Mouse (Mus musculus) heart, embryonic 14.5 days (tissue): ENCODE measurements around the gene Gm21663. TPM values are rescaled to one million over a fixed set of nuclear protein-coding genes. Genes with fewer than 3 reads are reported as not detected.
"Not testable (repeated sequence)": the region's sequence is repeated elsewhere in the genome, so short reads cannot be mapped to it uniquely, and the experiment has no call there.

Source experiments
- ATAC-seq: fragments of 200-750 bp; cut with Nextera tagmentation; 2 replicates; pipeline ENCODE4 v1.8.0; 2017; ENCODE audit warnings: low read depth, moderate TSS enrichment; ENCODE audit not compliant: insufficient number of reproducible peaks, insufficient read depth, low FRiP score
- H3K27ac ChIP-seq, 2 experiments: fragments of 200-500 bp in 1 of 2; fragments of 300-500 bp in 1 of 2; sonication (generic) in 1 of 2; replicated peaks in 1 of 2; 2 replicates each; pipeline ENCODE4 v1.5.1; 2012 to 2014; ENCODE audit warnings: low read depth in 2 of 2, low read length in 2 of 2, control low read depth in 1 of 2, mild to moderate bottlenecking in 1 of 2, mixed read lengths in 1 of 2; ENCODE audit not compliant: control insufficient read depth in 1 of 2, insufficient read depth in 1 of 2
- H3K27me3 ChIP-seq: fragments of 300-500 bp; sonication (generic); 2 replicates; pipeline ENCODE4 v1.6.1; 2014; ENCODE audit warnings: mild to moderate bottlenecking, low read length, control low read depth; ENCODE audit not compliant: control insufficient read depth, insufficient read depth
- H3K36me3 ChIP-seq: fragments of 300-500 bp; sonication (generic); 2 replicates; pipeline ENCODE4 v1.6.1; 2014; ENCODE audit warnings: mild to moderate bottlenecking, control low read depth, low read length, mixed read lengths; ENCODE audit not compliant: control insufficient read depth, insufficient read depth
- H3K4me1 ChIP-seq, 2 experiments: fragments of 200-500 bp in 1 of 2; fragments of 300-500 bp in 1 of 2; sonication (generic) in 1 of 2; 2 replicates each; pipeline ENCODE4 v1.6.1; 2012 to 2014; ENCODE audit warnings: low read length in 2 of 2, control low read depth in 1 of 2, mixed read lengths in 1 of 2; ENCODE audit not compliant: control insufficient read depth in 2 of 2, insufficient read depth in 2 of 2
- H3K4me2 ChIP-seq: fragments of 300-500 bp; sonication (generic); 2 replicates; pipeline ENCODE4 v1.6.1; 2014; ENCODE audit warnings: mild to moderate bottlenecking, low read length
- H3K4me3 ChIP-seq, 2 experiments: fragments of 200-500 bp in 1 of 2; fragments of 300-500 bp in 1 of 2; sonication (generic) in 1 of 2; 2 replicates each; pipeline ENCODE4 v1.5.1; 2012 to 2014; ENCODE audit warnings: low read length in 2 of 2, mild to moderate bottlenecking in 2 of 2, control low read depth in 1 of 2, low read depth in 1 of 2, moderate library complexity in 1 of 2; ENCODE audit not compliant: control insufficient read depth in 1 of 2, insufficient read depth in 1 of 2
- H3K9ac ChIP-seq: fragments of 300-500 bp; sonication (generic); 2 replicates; pipeline ENCODE4 v1.6.1; 2014; ENCODE audit warnings: mild to moderate bottlenecking, low read length
- H3K9me3 ChIP-seq: fragments of 300-500 bp; sonication (generic); 2 replicates; pipeline ENCODE4 v1.6.1; 2016; ENCODE audit warnings: low read length, control low read depth; ENCODE audit not compliant: control insufficient read depth
- WGBS: fragments of 180-500 bp; shearing (Covaris S2); extraction: QIAGEN DNeasy Blood & Tissue Kit; methylation state at CpG from one replicate; pipeline ENCODE4 v1.1.7; 2014; 5-methylcytosine and 5-hydroxymethylcytosine counted together
- polyA plus RNA-seq: library from polyadenylated mRNA; unstranded; fragments of >200 nt; fragmentation: Nextera tagmentation; extraction: Ambion mirVana; gene quantifications from 2 replicates; pipeline ENCODE4 v1.2.1, GENCODE M21; 2014

The Gm21663 gene
- polyA plus RNA-seq, result 0.32 and 0.35 TPM in 2 replicates

DNA sequence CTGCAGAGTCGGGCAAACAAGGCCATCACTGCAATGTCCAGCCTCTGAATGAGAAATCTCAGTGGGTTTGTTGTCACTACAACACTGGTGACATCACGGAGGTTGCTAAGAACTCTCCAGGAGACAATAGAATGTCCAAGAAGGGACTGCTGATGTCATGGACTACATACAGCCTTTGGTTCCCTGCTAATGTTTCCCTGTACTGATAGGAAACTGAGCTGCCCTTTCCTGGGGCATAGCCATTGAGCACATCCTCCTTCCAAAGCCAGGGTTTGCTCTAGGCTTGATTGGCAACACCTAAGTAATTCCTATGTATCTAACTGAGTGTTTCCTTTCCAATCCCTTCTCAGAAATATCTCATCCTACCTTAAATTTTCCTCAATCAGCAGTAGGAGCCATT lies at the start of gene Gm21663:
Gene Gm21663, minus strand, starts transcription at position 101 of the 400 bp plus-strand sequence.
- WGBS, result 46% methylated on average over 2 of the region's 2 CpGs
- H3K4me3 ChIP-seq, H3K9me3 ChIP-seq, H3K4me1 ChIP-seq, ATAC-seq, H3K27me3 ChIP-seq, H3K36me3 ChIP-seq, H3K4me2 ChIP-seq, H3K27ac ChIP-seq, H3K9ac ChIP-seq: not testable (repeated sequence)

DNA sequence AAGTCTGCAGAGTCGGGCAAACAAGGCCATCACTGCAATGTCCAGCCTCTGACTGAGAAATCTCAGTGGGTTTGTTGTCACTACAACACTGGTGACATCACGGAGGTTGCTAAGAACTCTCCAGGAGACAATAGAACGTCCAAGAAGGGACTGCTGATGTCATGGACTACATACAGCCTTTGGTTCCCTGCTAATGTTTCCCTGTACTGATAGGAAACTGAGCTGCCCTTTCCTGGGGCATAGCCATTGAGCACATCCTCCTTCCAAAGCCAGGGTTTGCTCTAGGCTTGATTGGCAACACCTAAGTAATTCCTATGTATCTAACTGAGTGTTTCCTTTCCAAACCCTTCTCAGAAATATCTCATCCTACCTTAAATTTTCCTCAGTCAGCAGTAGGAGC lies 46.4 kb upstream of the Gm21663 start, which contains the start of gene Gm21698:
Gene Gm21698, minus strand, starts transcription at position 101 of the 400 bp plus-strand sequence.
- H3K4me3 ChIP-seq, H3K9me3 ChIP-seq, H3K4me2 ChIP-seq, H3K27ac ChIP-seq, ATAC-seq, H3K27me3 ChIP-seq, H3K36me3 ChIP-seq, H3K9ac ChIP-seq, H3K4me1 ChIP-seq: not testable (repeated sequence)
- WGBS, result no CpG with 5 or more reads among the region's 3 CpGs

DNA sequence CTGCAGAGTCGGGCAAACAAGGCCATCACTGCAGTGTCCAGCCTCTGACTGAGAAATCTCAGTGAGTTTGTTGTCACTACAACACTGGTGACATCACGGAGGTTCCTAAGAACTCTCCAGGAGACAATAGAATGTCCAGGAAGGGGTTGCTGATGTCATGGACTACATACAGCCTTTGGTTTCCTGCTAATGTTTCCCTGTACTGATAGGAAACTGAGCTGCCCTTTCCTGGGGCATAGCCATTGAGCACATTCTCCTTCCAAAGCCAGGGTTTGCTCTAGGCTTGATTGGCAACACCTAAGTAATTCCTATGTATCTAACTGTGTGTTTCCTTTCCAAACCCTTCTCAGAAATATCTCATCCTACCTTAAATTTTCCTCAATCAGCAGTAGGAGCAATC lies 30.4 kb upstream of the Gm21663 start, which contains the start of gene Gm21680:
Gene Gm21680, minus strand, starts transcription at position 101 of the 400 bp plus-strand sequence.
- ATAC-seq, H3K27ac ChIP-seq, H3K9me3 ChIP-seq, H3K36me3 ChIP-seq, H3K4me2 ChIP-seq, H3K4me1 ChIP-seq, H3K9ac ChIP-seq, H3K27me3 ChIP-seq, H3K4me3 ChIP-seq: not testable (repeated sequence)
- no CpG with 5 or more reads among the region's 2 CpGs for WGBS

DNA sequence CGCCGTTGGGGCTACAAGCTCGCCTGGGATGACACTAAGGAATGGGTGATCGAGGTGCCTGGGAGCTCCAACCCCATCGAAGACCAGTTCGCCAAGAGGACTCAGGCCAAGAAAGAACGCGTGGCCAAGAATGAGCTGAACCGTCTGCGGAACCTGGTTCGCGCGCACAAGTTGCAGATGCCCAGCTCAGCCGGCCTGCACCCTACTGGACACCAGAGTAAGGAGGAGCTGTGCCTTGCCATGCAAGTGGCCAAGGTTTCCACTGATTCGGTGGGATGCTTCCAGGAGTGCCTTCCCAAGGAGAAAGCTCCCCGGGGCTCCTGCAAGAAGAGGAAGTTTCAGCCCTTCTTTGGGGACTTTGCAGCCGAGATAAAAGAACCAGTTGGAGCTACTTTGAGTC lies 14.9 kb upstream of the Gm21663 start:
- H3K27me3 ChIP-seq, H3K4me1 ChIP-seq, H3K36me3 ChIP-seq, H3K27ac ChIP-seq, H3K9me3 ChIP-seq, H3K9ac ChIP-seq: not testable (repeated sequence)
- ATAC-seq, result peak; percentile 31; the same call in 1 of the 2 replicates
- H3K4me3 ChIP-seq, result peak overlapping the region; percentile 16 to 24; a peak in 3 of 4 replicates
- H3K4me2 ChIP-seq, result peak overlapping the region; percentile 50
- 42% methylated on average over 16 of the region's 17 CpGs for WGBS

DNA sequence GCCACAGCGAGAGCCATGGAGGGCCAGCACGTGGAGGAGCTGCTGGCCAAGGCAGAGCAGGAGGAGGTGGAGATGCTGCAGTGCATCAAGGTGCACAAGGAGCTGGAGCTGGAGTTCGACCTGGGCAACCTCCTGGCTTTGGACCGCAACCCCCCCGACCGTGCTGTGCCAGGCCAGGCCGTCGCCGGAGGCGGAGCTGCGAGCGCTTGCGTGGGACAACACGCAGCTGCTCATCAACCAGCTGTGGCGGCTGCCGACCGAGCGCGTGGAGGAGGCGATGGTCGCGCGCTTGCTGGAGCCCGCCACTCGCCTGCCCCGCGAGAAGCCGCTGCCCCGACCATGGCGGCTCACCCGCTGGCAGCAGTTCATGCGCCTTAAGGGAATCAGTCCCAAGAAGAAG lies 14.4 kb upstream of the Gm21663 start:
- Histone ChIP-seq H3K4me2 (peak overlapping the region; percentile 50), H3K4me3 (peak overlapping the region; percentile 16 to 24; a peak in 3 of 4 replicates)

DNA sequence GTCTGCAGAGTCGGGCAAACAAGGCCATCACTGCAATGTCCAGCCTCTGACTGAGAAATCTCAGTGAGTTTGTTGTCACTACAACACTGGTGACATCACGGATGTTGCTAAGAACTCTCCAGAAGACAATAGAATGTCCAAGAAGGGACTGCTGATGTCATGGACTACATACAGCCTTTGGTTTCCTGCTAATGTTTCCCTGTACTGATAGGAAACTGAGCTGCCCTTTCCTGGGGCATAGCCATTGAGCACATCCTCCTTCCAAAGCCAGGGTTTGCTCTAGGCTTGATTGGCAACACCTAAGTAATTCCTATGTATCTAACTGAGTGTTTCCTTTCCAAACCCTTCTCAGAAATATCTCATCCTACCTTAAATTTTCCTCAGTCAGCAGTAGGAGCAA lies 12.1 kb upstream of the Gm21663 start, which contains the start of gene Gm21671:
Gene Gm21671, minus strand, starts transcription at position 101 of the 400 bp plus-strand sequence.
- not testable (repeated sequence) for ATAC-seq
- WGBS, result 62% methylated on average over 2 of the region's 2 CpGs

More for the DNA sequence above, 14.4 kb upstream of the Gm21663 start:
- H3K4me1 ChIP-seq, H3K27ac ChIP-seq, H3K9me3 ChIP-seq, H3K9ac ChIP-seq, H3K27me3 ChIP-seq, H3K36me3 ChIP-seq: not testable (repeated sequence)
- WGBS, result 14% methylated on average over 32 of the region's 32 CpGs
- ATAC-seq, result peak; percentile 9; the same call in 1 of the 2 replicates

DNA sequence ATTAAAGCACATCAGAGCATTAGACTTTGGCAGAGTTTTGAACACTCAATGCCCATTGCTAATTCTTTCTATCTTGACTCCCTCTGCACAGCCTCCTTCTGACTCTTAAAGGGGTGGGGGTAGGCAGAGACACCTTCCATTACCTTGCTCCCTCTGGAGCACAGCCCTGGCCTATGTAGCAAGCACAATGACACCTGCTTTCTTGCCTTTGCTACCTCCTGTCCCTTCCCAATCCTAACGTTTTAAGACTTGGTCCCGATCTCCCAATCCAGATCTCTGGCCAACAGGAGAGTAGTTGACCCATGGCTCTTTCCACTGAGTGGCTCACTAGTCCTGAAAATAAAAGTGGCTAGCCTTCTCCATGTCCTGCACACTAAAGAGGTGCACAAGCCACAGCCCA lies 3.2 kb upstream of the Gm21663 start:
- H3K27ac ChIP-seq, H3K4me1 ChIP-seq, H3K36me3 ChIP-seq, ATAC-seq, H3K9me3 ChIP-seq, H3K9ac ChIP-seq, H3K27me3 ChIP-seq, H3K4me3 ChIP-seq, H3K4me2 ChIP-seq: not testable (repeated sequence)
- WGBS, result 77% methylated on average over 2 of the region's 2 CpGs

More for the DNA sequence above, 12.1 kb upstream of the Gm21663 start, which contains the start of gene Gm21671:
- not testable (repeated sequence) for H3K9me3 ChIP-seq, H3K4me2 ChIP-seq, H3K27ac ChIP-seq, H3K4me1 ChIP-seq, H3K36me3 ChIP-seq, H3K4me3 ChIP-seq, H3K27me3 ChIP-seq, H3K9ac ChIP-seq

DNA sequence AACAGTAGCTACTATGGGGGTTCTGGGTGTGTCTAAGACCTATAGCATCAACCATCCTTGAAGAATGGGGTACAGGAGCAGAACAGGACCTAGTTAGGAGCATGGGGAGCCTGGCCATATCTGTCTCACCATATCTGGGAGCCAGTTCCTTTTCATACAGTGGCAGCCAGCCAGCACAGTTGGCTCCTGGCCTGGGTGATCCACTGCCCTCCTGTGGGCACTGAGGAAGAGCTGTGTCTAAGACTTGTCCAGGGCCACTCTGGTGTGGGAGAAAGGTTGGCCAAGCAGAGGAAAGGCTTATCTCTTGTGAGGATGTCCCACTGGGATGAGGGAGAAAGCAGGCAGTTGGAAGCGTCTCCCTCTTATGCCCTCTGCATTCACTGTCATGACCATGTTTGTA lies 50.9 kb downstream of the Gm21663 start:
- H3K27me3 ChIP-seq, result no peaks in the 10 kb centered on the region
- H3K27ac ChIP-seq, result no peak overlapping the region
- H3K36me3 ChIP-seq, result no peaks in the 10 kb centered on the region
- H3K9ac ChIP-seq, result no peak overlapping the region
- WGBS, result 61% methylated on average over 1 of the region's 1 CpGs
- H3K9me3 ChIP-seq, result no peaks in the 10 kb centered on the region
- H3K4me2 ChIP-seq, result no peak overlapping the region
- peak; percentile 64 for ATAC-seq
- no peak overlapping the region for H3K4me3 ChIP-seq
- 0 out of 4 replicates have a peak, but pooled peaks cover 0 to 2% of the 10 kb centered on the region in 2 experiments for H3K4me1 ChIP-seq
